Mouse (Mus musculus) limb, embryonic 13.5 days (tissue): ENCODE measurements around the gene Wwc2. TPM values are rescaled to one million over a fixed set of nuclear protein-coding genes. Genes with fewer than 3 reads are reported as not detected.
"Not testable (repeated sequence)": the region's sequence is repeated elsewhere in the genome, so short reads cannot be mapped to it uniquely, and the experiment has no call there.

Experiments used
- ATAC-seq: fragments of 200-750 bp; cut with Nextera tagmentation; 2 replicates; pipeline ENCODE4 v1.8.0; 2017; ENCODE audit warnings: low read depth, moderate number of reproducible peaks, moderate TSS enrichment; ENCODE audit not compliant: low FRiP score
- H3K27ac ChIP-seq: fragments of 300-500 bp; sonication (generic); 2 replicates; pipeline ENCODE4 v1.5.1; 2015; ENCODE audit warnings: inconsistent platforms, mild to moderate bottlenecking, moderate library complexity
- H3K27me3 ChIP-seq: fragments of 300-500 bp; sonication (generic); 2 replicates; pipeline ENCODE4 v1.6.1; 2015; ENCODE audit warnings: mild to moderate bottlenecking, inconsistent platforms
- H3K36me3 ChIP-seq: fragments of 300-500 bp; sonication (generic); 2 replicates; pipeline ENCODE4 v1.6.1; 2015; ENCODE audit warnings: inconsistent platforms, mild to moderate bottlenecking, moderate library complexity
- H3K4me1 ChIP-seq: fragments of 300-500 bp; sonication (generic); 2 replicates; pipeline ENCODE4 v1.6.1; 2015; ENCODE audit warnings: inconsistent platforms
- H3K4me2 ChIP-seq: fragments of 300-500 bp; sonication (generic); replicated peaks from 2 replicates; pipeline ENCODE4 v1.6.1; 2015; ENCODE audit warnings: inconsistent platforms, mild to moderate bottlenecking, moderate library complexity
- H3K4me3 ChIP-seq: fragments of 300-500 bp; sonication (generic); 2 replicates; pipeline ENCODE4 v1.5.1; 2015; ENCODE audit warnings: moderate library complexity, mild to moderate bottlenecking, inconsistent platforms
- H3K9ac ChIP-seq: fragments of 300-500 bp; sonication (generic); 2 replicates; pipeline ENCODE4 v1.6.1; 2015; ENCODE audit warnings: mild to moderate bottlenecking, inconsistent platforms
- H3K9me3 ChIP-seq: fragments of 300-500 bp; sonication (generic); 2 replicates; pipeline ENCODE4 v1.6.1; 2016; ENCODE audit warnings: inconsistent platforms
- WGBS: fragments of 180-500 bp; shearing (Covaris S2); methylation state at CpG from one replicate; pipeline ENCODE4 v1.1.7; 2015; 5-methylcytosine and 5-hydroxymethylcytosine counted together
- polyA plus RNA-seq: library from polyadenylated mRNA; unstranded; fragments of >200 nt; fragmentation: Nextera tagmentation; extraction: Ambion mirVana; gene quantifications from 2 replicates; pipeline ENCODE4 v1.2.1, GENCODE M21; 2015

Gene Wwc2
- polyA plus RNA-seq, 1 experiment from 2014 or later: 12.2 TPM

- H3K27ac ChIP-seq: no peak overlapping the region
- no peak overlapping the region for H3K4me2 ChIP-seq
- H3K9ac ChIP-seq: no peak overlapping the region
- no peak for ATAC-seq
- peaks cover 29% of the 10 kb centered on the region for H3K36me3 ChIP-seq
- 66% methylated on average over 5 of the region's 5 CpGs for WGBS
- no peak overlapping the region for H3K4me3 ChIP-seq
- no peaks in the 10 kb centered on the region for H3K9me3 ChIP-seq
- 0 out of 2 replicates have a peak, but pooled peaks cover 13% of the 10 kb centered on the region for H3K4me1 ChIP-seq
- H3K27me3 ChIP-seq: no peaks in the 10 kb centered on the region
These were observed 165.1 kb downstream of the Wwc2 start for GRCm38 (mm10) chr8:47825596-47825995.

GRCm38 (mm10) chr8:47824182-47824581 is 166.5 kb downstream of the Wwc2 start, which contains the start of gene Cldn22:
Cldn22 (plus strand) TSS chr8:47824482.
- Histone ChIP-seq H3K4me1 (0 out of 2 replicates have a peak, but pooled peaks cover 13% of the 10 kb centered on the region), H3K9ac (no peak within 1 kb of the TSS), H3K4me3 (no peak within 1 kb of the TSS), H3K27me3 (no peaks in the 10 kb centered on the region), H3K36me3 (peaks cover 15% of the 10 kb centered on the region), H3K9me3 (no peaks in the 10 kb centered on the region), H3K27ac (no peak within 1 kb of the TSS), H3K4me2 (no peak within 1 kb of the TSS)
- no peak for ATAC-seq
- WGBS: 78% methylated on average over 13 of the region's 13 CpGs

GRCm38 (mm10) chr8:47823777-47824176 is 166.9 kb downstream of the Wwc2 start:
- H3K27me3 ChIP-seq: no peaks in the 10 kb centered on the region
- no peak overlapping the region for H3K9ac ChIP-seq
- 65% methylated on average over 10 of the region's 10 CpGs for WGBS
- ATAC-seq: no peak
- peaks cover 10% of the 10 kb centered on the region for H3K36me3 ChIP-seq
- no peak overlapping the region for H3K4me2 ChIP-seq
- no peak overlapping the region for H3K27ac ChIP-seq
- no peak overlapping the region for H3K4me3 ChIP-seq
- 0 out of 2 replicates have a peak, but pooled peaks cover 13% of the 10 kb centered on the region for H3K4me1 ChIP-seq
- H3K9me3 ChIP-seq: no peaks in the 10 kb centered on the region

- H3K36me3 ChIP-seq, ATAC-seq, H3K4me3 ChIP-seq, H3K27ac ChIP-seq, H3K9me3 ChIP-seq, H3K4me2 ChIP-seq, H3K27me3 ChIP-seq, H3K9ac ChIP-seq: not testable (repeated sequence)
- 0 out of 2 replicates have a peak, but pooled peaks cover 13% of the 10 kb centered on the region for H3K4me1 ChIP-seq
- 70% methylated on average over 7 of the region's 9 CpGs for WGBS
These were observed 168.2 kb downstream of the Wwc2 start for GRCm38 (mm10) chr8:47822541-47822940.

- Histone ChIP-seq H3K4me3 (no peak within 1 kb of the TSS), H3K4me1 (0 out of 2 replicates have a peak, but pooled peaks cover 13% of the 10 kb centered on the region), H3K4me2 (no peak within 1 kb of the TSS), H3K9me3 (no peaks in the 10 kb centered on the region), H3K9ac (no peak within 1 kb of the TSS), H3K36me3 (no peaks in the 10 kb centered on the region), H3K27ac (no peak within 1 kb of the TSS), H3K27me3 (no peaks in the 10 kb centered on the region)
- 80% methylated on average over 6 of the region's 6 CpGs for WGBS
- no peak for ATAC-seq
These were observed 168.9 kb downstream of the Wwc2 start, which contains the start of gene Cldn24 for GRCm38 (mm10) chr8:47821843-47822242. Cldn24 (plus strand) TSS chr8:47822143.

GRCm38 (mm10) chr8:47820914-47821772 is 169.6 kb downstream of the Wwc2 start:
- Histone ChIP-seq H3K4me1 (0 out of 2 replicates have a peak, but pooled peaks cover 13% of the 10 kb centered on the region), H3K4me2 (no peak overlapping the region), H3K9me3 (no peaks in the 10 kb centered on the region), H3K4me3 (no peak overlapping the region), H3K36me3 (no peaks in the 10 kb centered on the region), H3K27me3 (no peaks in the 10 kb centered on the region), H3K9ac (no peak overlapping the region), H3K27ac (no peak overlapping the region)
- no peak for ATAC-seq
- WGBS: 84% methylated on average over 20 of the region's 20 CpGs

GRCm38 (mm10) chr8:47819034-47819433 is 171.7 kb downstream of the Wwc2 start:
- H3K27ac ChIP-seq: no peak overlapping the region
- whole genome bisulfite sequencing: 90% methylated on average over 8 of the region's 8 CpGs
- H3K9ac ChIP-seq: no peak overlapping the region
- H3K36me3 ChIP-seq: no peaks in the 10 kb centered on the region
- ATAC-seq: no peak
- no peaks in the 10 kb centered on the region for H3K27me3 ChIP-seq
- H3K4me3 ChIP-seq: no peak overlapping the region
- H3K4me2 ChIP-seq: no peak overlapping the region
- 0 out of 2 replicates have a peak, but pooled peaks cover 5% of the 10 kb centered on the region for H3K4me1 ChIP-seq
- H3K9me3 ChIP-seq: no peaks in the 10 kb centered on the region

- no peaks in the 10 kb centered on the region for H3K36me3 ChIP-seq
- no peak for ATAC-seq
- H3K4me2 ChIP-seq: no peak overlapping the region
- no peaks in the 10 kb centered on the region for H3K27me3 ChIP-seq
- no peak overlapping the region for H3K9ac ChIP-seq
- no peak overlapping the region for H3K4me3 ChIP-seq
- WGBS: 65% methylated on average over 12 of the region's 12 CpGs
- no peaks in the 10 kb centered on the region for H3K9me3 ChIP-seq
- H3K4me1 ChIP-seq: peaks cover 6% of the 10 kb centered on the region; the same call in 1 of the 2 replicates
- H3K27ac ChIP-seq: no peak overlapping the region
These were observed 179.5 kb downstream of the Wwc2 start for GRCm38 (mm10) chr8:47811221-47811620.

- Histone ChIP-seq H3K27ac (no peak overlapping the region), H3K36me3 (no peaks in the 10 kb centered on the region), H3K4me3 (no peak overlapping the region), H3K9ac (no peak overlapping the region), H3K4me2 (no peak overlapping the region), H3K27me3 (no peaks in the 10 kb centered on the region), H3K4me1 (peaks cover 6% of the 10 kb centered on the region; the same call in 1 of the 2 replicates), H3K9me3 (no peaks in the 10 kb centered on the region)
- no peak for ATAC-seq
- 80% methylated on average over 7 of the region's 7 CpGs for WGBS
These were observed 180.1 kb downstream of the Wwc2 start for GRCm38 (mm10) chr8:47810666-47811015.

GRCm38 (mm10) chr8:47809970-47810665 is 180.6 kb downstream of the Wwc2 start:
- H3K27me3 ChIP-seq: no peaks in the 10 kb centered on the region
- no peak overlapping the region for H3K9ac ChIP-seq
- no peak for ATAC-seq
- no peaks in the 10 kb centered on the region for H3K9me3 ChIP-seq
- peaks cover 6% of the 10 kb centered on the region; the same call in 1 of the 2 replicates for H3K4me1 ChIP-seq
- H3K36me3 ChIP-seq: no peaks in the 10 kb centered on the region
- no peak overlapping the region for H3K4me2 ChIP-seq
- no peak overlapping the region for H3K4me3 ChIP-seq
- WGBS: 85% methylated on average over 14 of the region's 14 CpGs
- no peak overlapping the region for H3K27ac ChIP-seq

- Histone ChIP-seq H3K4me3 (no peak overlapping the region), H3K27ac (no peak overlapping the region), H3K4me2 (no peak overlapping the region), H3K4me1 (no peaks in the 10 kb centered on the region), H3K36me3 (no peaks in the 10 kb centered on the region), H3K27me3 (no peaks in the 10 kb centered on the region), H3K9me3 (no peaks in the 10 kb centered on the region), H3K9ac (no peak overlapping the region)
- no peak for ATAC-seq
- WGBS: 83% methylated on average over 1 of the region's 1 CpGs
These were observed 186.5 kb downstream of the Wwc2 start for GRCm38 (mm10) chr8:47804262-47804661.

- no peak overlapping the region for H3K4me3 ChIP-seq
- no peak overlapping the region for H3K4me2 ChIP-seq
- ATAC-seq: no peak
- no peaks in the 10 kb centered on the region for H3K27me3 ChIP-seq
- no peaks in the 10 kb centered on the region for H3K4me1 ChIP-seq
- H3K36me3 ChIP-seq: no peaks in the 10 kb centered on the region
- H3K9me3 ChIP-seq: no peaks in the 10 kb centered on the region
- H3K27ac ChIP-seq: no peak overlapping the region
- 80% methylated on average over 2 of the region's 2 CpGs for WGBS
- no peak overlapping the region for H3K9ac ChIP-seq
These were observed 188.4 kb downstream of the Wwc2 start for GRCm38 (mm10) chr8:47802349-47802748.
